Mouse (Mus musculus): Measurements from ENCODE around the gene Mettl6. TPM values are rescaled to one million over a fixed set of nuclear protein-coding genes. Genes with fewer than 3 reads are reported as not detected.

Gene Mettl6
- polyA plus RNA-seq (2012; rRNA removed): 7.1 and 7.5 TPM in 2 replicates

DNA sequence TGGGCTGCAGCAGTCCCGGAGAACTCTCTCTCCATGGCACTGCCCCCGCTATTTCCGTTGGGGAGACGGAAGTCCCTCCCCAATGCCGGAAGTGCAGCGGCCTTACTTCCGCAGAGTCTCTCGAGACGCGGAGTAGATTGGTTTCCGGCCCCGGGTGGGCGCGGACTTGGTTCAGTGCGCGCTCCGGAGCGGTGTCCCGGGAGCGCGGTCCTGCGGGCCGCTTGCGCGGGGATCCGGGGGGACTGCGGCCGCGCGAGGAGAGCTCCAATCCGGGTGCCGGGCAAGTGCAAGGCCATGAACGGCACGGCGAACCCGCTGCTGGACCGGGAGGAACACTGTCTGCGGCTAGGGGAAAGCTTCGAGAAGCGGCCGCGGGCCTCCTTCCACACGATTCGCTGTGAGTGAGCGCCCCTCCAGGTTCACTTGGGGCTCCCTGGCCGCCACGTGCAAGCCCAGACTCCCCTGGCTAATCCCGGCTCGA lies at the start of gene Mettl6:
Mettl6 (minus strand) TSS at position 66 of the 481 bp plus-strand sequence.

DNA sequence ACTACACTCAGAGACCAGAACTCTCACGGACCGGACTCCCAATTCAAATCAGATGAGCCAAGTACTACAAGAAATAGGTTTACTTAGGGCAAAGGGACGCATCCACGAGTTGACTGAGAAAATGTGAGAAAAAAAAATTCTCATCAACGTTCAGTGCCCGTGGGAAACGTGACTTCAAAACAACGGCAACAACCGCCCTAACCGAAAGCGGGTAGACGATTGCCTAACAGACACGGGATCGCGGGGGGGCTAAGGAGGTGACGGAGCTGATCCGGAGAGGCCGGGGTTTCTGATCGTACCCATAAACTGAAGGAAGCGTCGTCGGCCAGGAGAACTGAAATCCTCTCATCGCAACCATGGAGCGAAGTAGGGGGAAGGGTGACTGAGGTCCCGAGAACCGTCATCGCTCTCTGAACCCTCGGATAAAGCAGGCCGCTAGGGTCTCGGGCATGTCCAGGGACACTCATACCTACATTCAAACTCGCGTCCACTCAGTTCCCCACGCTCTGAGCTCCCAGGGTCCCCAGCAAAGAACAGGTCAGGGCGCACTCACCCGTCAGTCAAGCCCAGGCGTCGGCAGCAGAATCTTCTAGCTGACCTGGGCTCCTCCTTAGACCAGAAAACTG lies 378 bp downstream of the Mettl6 start, which contains the start of gene Eaf1:
Eaf1 (plus strand) TSS at position 51 of the 626 bp plus-strand sequence.

DNA sequence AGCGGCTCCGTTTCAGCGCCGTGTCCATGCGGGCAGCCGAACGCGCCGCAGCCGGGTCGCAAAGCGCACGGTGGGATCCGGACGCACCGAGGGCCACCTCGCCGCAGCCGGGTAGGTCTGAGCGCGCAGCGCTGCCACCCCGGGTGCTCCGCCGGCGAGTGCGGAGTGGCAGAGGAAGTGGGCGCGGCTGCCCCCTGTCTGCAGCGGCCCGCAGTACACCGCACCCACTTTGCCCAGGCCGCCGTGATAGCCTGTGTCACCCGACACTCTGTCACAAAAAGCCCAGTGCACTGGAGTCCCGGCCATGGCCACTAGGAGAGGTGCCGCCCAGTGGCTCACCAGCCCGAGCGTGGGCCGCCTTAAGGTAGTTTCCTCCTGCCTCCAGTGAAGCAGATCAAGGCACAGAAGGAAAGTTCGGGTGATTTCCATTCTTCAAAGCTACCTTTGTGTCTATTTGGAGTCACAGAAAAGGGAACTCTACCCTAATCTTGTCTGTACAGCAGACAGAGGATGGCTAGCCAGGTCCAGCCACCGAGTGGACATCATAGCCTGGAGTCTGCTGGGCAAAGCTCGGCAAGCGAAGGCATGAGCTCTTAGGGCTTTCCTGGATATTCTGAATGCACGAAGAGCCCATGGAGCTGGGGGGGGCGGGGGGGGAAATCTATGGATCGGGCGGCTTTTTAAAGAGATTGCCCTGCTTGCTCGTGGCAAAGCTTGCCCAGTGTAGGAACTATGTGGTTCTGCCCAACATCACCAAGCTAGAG lies 58.7 kb downstream of the Mettl6 start, which contains the start of gene Sh3bp5:
Sh3bp5 (minus strand) TSS at position 149 of the 764 bp plus-strand sequence.

Other genes with a start within 250 kb of the Mettl6 start
- gene Phf7, start 243.7 kb downstream of the Mettl6 start, polyA plus RNA-seq (2012; rRNA removed): 4.6 and 4.7 TPM in 2 replicates
- gene Bap1, start 243.6 kb downstream of the Mettl6 start, polyA plus RNA-seq (2012; rRNA removed): 65.6 and 92.0 TPM in 2 replicates
- 5.8 and 7.6 TPM in 2 replicates for gene Dnah1, start 171.1 kb downstream of the Mettl6 start, polyA plus RNA-seq (2012; rRNA removed)
- 10.3 and 13.6 TPM in 2 replicates for gene Capn7, start 158.4 kb downstream of the Mettl6 start, polyA plus RNA-seq (2012; rRNA removed)
- 33.6 and 34.0 TPM in 2 replicates for gene Sh3bp5, start 59.0 kb downstream of the Mettl6 start, polyA plus RNA-seq (2012; rRNA removed)
- 34.9 and 54.4 TPM in 2 replicates for gene Eaf1, start 641 bp downstream of the Mettl6 start, polyA plus RNA-seq (2012; rRNA removed)
- gene Colq, start 96.3 kb upstream of the Mettl6 start, polyA plus RNA-seq (2012; rRNA removed): 0.41 and 0.54 TPM in 2 replicates
- gene Gm49387, start 145.8 kb upstream of the Mettl6 start, polyA plus RNA-seq (2012; rRNA removed): not detected in 2 replicates
- 41.8 and 61.0 TPM in 2 replicates for gene Btd, start 146.0 kb upstream of the Mettl6 start, polyA plus RNA-seq (2012; rRNA removed)
- gene Hacl1, start 146.2 kb upstream of the Mettl6 start, polyA plus RNA-seq (2012; rRNA removed): 8.0 and 10.3 TPM in 2 replicates